Mouse (Mus musculus) urinary bladder, postnatal 10 days (tissue): ENCODE measurements around the gene Igsf3.

Experiments
- DNase-seq: peaks from one replicate; pipeline ENCODE4 v3.0.0; 2022; ENCODE audit warnings: low spot score

Igsf3 gene

DNA sequence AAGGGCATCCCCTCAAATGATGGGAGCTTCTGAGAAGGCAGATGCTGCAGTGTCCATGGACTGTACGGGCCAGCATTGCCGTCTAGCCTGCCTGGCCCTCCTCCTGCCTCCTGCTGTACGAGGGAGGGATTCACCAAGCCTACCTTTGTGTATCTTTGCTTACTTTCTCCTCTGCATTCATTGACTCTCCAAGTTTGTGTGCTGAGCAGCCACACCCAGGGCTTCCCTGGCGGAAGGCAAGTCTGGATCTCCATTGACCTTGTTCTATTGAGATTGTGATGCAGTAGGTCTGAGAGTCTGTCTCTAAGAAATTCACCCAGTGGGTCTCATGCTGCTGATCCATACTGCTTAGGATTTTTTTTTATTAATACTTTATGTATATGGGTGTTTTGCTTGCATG, 70.4 kb downstream of the Igsf3 start:
- no peak for DNase-seq

- no peak for DNase-seq
These were observed 71.9 kb downstream of the Igsf3 start for GRCm38 (mm10) chr3:101448765-101449164.

GRCm38 (mm10) chr3:101450811-101451428, 74.0 kb downstream of the Igsf3 start:
- DNase-seq, result no peak

DNA sequence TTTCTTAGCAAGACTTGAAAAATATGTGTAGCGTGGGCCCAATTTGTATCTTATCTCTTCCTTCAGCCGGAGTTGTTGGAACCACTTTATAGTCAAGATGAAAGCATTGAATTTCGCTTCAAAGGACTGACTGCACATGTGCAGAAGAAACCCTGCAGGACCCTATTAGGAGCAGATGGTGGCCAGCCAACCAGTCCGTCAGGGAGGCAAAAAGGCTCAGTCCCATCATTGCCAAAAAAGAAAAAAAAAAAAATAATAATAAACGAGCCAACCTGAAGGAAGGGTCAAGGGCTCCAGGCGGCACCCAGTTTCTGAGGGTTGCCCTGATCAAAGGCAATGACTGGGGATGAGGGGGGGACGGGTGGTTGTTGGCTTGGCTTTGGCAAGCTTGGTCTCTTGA, 83.7 kb downstream of the Igsf3 start:
- DNase-seq, result no peak

GRCm38 (mm10) chr3:101461046-101461445, 84.2 kb downstream of the Igsf3 start:
- no peak for DNase-seq

- no peak for DNase-seq
These were observed 84.9 kb downstream of the Igsf3 start for GRCm38 (mm10) chr3:101461816-101462215.

DNA sequence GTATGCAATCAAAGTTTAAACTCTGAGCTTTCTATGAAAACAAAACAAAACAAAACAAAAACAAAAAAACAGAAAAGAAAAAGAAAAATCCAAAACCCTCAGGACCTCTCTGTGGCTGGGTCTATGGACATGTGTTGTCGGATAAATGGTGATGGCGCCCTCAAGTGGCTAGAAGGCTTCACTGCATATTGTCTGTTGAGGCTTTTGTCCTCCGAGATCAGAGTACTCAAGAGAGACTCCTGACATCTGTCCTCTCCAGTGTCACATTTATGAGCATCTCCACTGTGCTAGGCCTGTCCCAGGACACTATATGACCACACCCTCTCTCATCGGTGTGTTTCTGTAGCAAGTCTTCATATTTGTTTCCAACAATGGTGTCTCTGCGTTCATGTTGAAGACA, 85.4 kb downstream of the Igsf3 start:
- DNase-seq, result no peak

GRCm38 (mm10) chr3:101463491-101463890, 86.6 kb downstream of the Igsf3 start:
- no peak for DNase-seq

DNA sequence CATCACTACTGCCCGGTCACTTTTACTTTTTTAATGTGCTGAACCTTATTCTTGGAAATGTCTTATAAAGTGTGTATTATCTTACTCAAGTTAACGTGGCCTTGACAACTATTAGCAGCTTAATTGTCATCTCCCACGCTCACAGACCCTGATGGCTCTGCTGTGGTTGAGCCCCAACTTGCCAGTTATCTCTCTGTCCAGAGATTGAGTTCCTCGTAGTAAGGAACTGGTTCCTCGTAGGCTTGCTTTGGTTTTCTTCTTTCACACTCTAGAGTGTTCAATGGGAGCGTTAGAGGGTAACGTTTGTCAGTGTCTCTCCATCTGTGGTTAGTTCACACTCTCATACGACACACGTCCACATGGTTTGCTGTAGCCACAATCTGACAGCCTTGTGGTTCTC, 92.8 kb downstream of the Igsf3 start:
- DNase-seq, result no peak

GRCm38 (mm10) chr3:101471881-101472280, 95.0 kb downstream of the Igsf3 start:
- no peak for DNase-seq

GRCm38 (mm10) chr3:101481951-101482350, 105.1 kb downstream of the Igsf3 start:
- no peak for DNase-seq

DNA sequence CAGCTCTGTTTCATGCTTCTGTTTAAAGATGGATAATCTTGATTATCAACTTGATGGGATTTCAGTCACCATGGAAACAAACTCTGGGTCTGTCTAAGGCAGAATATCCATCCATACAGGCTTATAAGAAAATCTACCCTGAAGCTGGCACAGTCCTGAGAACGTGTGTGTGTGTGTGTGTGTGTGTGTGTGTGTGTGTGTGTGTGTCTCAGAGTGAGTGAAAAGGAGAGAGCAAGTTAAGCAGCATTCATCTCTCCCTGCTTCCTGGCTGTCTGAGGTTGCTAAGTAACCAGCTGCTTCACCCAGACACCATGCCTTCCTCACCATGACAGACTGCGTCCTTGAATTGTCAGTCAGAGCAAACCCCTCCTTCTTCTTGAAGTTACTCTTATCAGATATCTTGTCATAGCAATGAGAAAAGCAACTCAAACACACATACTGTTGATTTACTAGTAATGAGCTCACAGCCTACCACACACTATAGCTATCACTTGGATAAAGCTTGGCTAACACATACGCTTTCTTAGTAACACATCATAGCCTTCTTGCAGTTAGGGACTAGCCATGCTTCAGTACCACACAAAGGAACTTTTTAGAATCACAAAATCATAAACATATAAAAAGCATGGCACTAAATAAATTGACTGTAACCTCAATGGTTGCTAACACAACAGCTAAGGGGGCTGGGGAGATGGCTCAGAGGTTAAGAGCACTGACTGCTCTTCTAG, 106.5 kb downstream of the Igsf3 start:
- DNase-seq, result no peak

DNA sequence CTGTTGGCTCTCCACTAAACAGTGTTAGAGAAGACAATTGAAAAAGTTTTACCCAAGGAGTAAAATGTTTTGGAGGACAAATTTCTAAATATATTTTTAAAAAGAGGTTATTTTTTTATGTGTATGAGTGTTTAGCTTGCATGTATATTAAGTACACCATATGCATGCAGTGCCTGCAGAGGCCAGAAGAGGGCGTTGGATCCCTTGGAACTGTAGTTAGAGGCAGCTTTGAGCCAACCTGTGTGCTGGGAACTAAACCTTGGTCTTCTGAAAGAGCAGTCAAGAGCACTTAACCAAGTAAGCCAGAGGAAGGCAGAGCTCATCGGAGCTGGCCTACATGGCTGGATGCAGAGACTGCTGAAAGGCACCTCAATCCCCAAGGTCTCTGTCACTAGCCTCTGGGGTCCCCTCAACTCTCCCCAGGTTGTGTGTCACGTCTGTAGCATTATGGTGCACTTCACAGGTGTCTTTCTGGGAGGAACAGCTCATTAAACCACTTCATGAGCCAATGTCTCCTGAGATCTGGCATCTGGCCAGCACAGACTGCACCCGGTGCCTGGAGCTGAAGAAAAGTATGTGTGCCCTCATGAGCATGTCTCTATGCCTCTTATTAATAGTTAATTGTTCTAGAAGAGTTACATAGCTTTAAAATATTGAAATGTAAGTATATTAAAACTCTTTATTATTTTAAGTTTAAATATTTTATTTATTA, 109.3 kb downstream of the Igsf3 start:
- no peak for DNase-seq

- no peak for DNase-seq
These were observed 110.6 kb downstream of the Igsf3 start for GRCm38 (mm10) chr3:101487436-101487835.

DNA sequence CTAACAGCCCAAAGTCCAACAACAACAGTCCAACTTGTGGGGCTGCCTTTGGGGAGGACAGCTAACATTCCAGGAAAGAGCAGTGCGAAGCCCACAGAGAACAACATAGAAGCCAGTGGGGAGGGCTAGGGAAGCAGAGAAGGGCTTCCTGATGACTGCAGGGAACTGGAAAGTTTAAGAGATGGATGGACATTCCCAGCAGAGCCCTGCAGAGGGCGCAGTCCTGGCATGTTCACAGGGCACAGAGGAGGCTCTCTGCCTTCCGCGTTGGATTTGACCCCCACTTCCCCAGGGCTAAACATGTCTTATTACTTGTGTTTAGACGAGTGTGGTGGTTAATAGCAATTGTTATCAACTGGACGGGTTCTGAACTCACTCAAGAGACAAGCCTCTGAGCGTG, 111.3 kb downstream of the Igsf3 start:
- DNase-seq, result no peak

DNA sequence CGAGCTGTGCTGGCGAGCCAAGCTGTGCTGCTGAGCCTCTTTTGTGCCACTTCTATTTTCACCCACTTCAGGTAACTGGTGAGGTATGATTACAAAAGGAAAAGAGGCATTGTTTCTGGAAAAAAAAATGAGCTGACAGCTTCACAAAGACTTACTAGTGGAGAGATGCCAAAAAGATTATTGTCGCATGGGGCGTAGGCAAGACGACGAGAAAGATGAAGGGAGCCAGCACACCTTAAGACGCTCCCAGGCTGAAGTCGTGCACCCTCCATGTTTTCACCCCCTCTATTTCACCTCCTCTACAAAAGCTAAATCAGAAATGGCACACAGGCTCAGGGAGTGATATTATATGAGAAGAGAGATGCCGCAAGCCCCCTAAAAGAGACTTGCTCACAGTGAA, 113.6 kb downstream of the Igsf3 start:
- no peak for DNase-seq

DNA sequence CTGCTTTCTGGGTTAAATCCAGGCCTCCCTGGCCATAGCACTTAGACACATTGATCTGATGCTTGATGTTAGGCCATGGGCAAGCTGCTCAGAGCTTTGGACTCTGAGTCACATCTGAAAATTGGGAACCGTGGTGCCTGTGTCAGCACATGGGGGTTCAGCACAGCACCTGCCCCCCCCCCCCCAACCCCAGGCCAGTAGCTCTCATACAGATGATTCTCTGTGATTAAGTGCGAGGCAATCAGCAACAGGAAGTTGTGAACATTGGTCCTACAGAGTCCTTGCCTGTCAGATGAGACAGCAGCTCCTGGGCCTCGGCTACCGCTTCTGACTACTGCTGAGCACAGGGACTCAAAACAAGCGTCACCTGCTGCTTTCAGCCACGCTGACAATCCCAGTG, 116.0 kb downstream of the Igsf3 start:
- DNase-seq, result no peak

GRCm38 (mm10) chr3:101493937-101494459, 117.1 kb downstream of the Igsf3 start:
- DNase-seq, result peak; percentile 61

- no peak for DNase-seq
These were observed 120.6 kb downstream of the Igsf3 start for GRCm38 (mm10) chr3:101497432-101498030.

DNA sequence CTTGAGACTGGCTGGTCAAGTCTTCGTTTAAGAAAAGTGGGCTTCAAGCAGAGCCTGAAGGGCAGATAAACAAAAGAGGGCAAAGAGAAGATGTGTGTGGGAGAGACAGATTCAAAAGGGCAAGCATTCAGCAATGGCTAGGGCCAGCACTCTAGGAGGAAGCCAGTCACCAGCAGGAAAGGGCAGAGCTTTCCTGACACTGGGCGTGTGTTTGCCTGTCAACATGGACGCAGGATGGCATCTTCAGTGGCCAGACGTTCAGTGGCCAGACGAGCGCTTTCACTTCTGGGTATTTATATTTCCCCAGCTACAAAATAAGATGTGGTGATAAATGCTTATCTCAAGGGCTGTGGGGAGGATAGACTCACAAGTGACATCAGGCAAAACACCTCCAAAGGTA, 123.0 kb downstream of the Igsf3 start:
- DNase-seq, result no peak

DNA sequence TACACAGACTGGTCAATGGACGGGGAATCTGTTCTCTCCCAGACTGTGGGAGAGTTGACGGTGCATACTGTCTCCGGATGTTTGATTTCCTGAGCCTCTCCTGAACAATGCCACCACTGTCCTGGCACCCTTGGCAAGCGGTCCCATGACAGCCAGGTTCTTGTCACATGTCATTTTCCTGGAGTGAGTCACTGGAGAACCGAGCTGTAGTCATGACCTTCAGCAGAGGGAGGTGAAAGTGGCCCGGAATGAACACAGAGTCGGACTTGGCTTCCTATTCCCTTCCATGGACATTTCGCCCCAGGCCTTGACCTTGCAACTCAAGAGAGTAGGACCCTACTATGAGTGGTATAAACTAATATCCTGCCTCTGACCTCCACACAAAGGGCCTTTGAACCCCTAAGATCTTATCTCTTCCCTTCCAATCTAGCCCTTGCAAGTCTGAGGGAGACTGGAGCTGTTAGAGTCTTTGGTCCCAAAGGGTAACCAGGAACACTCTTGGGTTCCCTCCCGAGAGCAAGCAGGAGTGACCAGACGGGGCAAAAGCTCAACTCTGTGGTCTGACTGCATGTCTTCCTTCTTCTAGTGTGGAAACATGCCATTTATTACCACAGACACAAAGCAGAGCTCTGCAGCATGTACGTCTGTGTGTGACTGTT, 123.6 kb downstream of the Igsf3 start:
- DNase-seq, result no peak

GRCm38 (mm10) chr3:101501611-101502010, 124.7 kb downstream of the Igsf3 start:
- no peak for DNase-seq
